Mouse (Mus musculus) hindbrain, embryonic 16.5 days (tissue): Measurements from ENCODE around the gene Tnfaip3. TPM values are rescaled to one million over a fixed set of nuclear protein-coding genes. Genes with fewer than 3 reads are reported as not detected.
A peak's percentile ranks its signal among the peaks of the same experiment; 100 is the strongest.

Experiments
- ATAC-seq: fragments of 200-750 bp; cut with Nextera tagmentation; 2 replicates; pipeline ENCODE4 v1.8.0; 2017; ENCODE audit warnings: moderate TSS enrichment, moderate library complexity
- H3K27ac ChIP-seq: fragments of 300-500 bp; sonication (generic); 2 replicates; pipeline ENCODE4 v1.5.1; 2014; ENCODE audit warnings: low read depth, mild to moderate bottlenecking, control low read depth, low read length, moderate library complexity
- H3K27me3 ChIP-seq: fragments of 300-500 bp; sonication (generic); replicated peaks from 2 replicates; pipeline ENCODE4 v1.6.1; 2014; ENCODE audit warnings: low read length; ENCODE audit not compliant: control insufficient read depth, insufficient read depth
- H3K36me3 ChIP-seq: fragments of 300-500 bp; sonication (generic); 2 replicates; pipeline ENCODE4 v1.6.1; 2014; ENCODE audit warnings: mild to moderate bottlenecking, low read length, moderate library complexity, mixed read lengths; ENCODE audit not compliant: control insufficient read depth, insufficient read depth
- H3K4me1 ChIP-seq: fragments of 300-500 bp; sonication (generic); 2 replicates; pipeline ENCODE4 v1.6.1; 2014; ENCODE audit warnings: low read depth, low read length; ENCODE audit not compliant: control insufficient read depth, insufficient read depth
- H3K4me2 ChIP-seq: fragments of 300-500 bp; sonication (generic); 2 replicates; pipeline ENCODE4 v1.6.1; 2014; ENCODE audit warnings: mild to moderate bottlenecking, low read length, control low read depth, moderate library complexity
- H3K4me3 ChIP-seq: fragments of 300-500 bp; sonication (generic); 2 replicates; pipeline ENCODE4 v1.5.1; 2014; ENCODE audit warnings: mild to moderate bottlenecking, low read length, control low read depth, moderate library complexity
- H3K9ac ChIP-seq: fragments of 300-500 bp; sonication (generic); 2 replicates; pipeline ENCODE4 v1.6.1; 2014; ENCODE audit warnings: low read depth, mild to moderate bottlenecking, control low read depth, low read length, moderate library complexity
- H3K9me3 ChIP-seq: fragments of 300-500 bp; sonication (generic); 2 replicates; pipeline ENCODE4 v1.6.1; 2014; ENCODE audit warnings: mild to moderate bottlenecking, low read length, moderate library complexity; ENCODE audit not compliant: control insufficient read depth
- WGBS: fragments of 180-500 bp; shearing (Covaris S2); extraction: QIAGEN DNeasy Blood & Tissue Kit; methylation state at CpG from one replicate; pipeline ENCODE4 v1.1.7; 2014; 5-methylcytosine and 5-hydroxymethylcytosine counted together
- polyA plus RNA-seq: library from polyadenylated mRNA; unstranded; fragments of >200 nt; fragmentation: Nextera tagmentation; extraction: Ambion mirVana; gene quantifications from 2 replicates; pipeline ENCODE4 v1.2.1, GENCODE M21; 2015

The Tnfaip3 gene
- polyA plus RNA-seq, 1 experiment from 2014 or later: 2.9 TPM

GRCm38 (mm10) chr10:19023622-19024326, 8.3 kb upstream of the Tnfaip3 start:
- H3K4me3 ChIP-seq: no peak overlapping the region
- H3K4me2 ChIP-seq: no peak overlapping the region
- no peak overlapping the region for H3K27ac ChIP-seq
- no peaks in the 10 kb centered on the region for H3K36me3 ChIP-seq
- no peak for ATAC-seq
- 78% methylated on average over 5 of the region's 5 CpGs for WGBS
- no peaks in the 10 kb centered on the region for H3K9me3 ChIP-seq
- H3K9ac ChIP-seq: no peak overlapping the region
- H3K27me3 ChIP-seq: no peaks in the 10 kb centered on the region
- no peaks in the 10 kb centered on the region for H3K4me1 ChIP-seq

GRCm38 (mm10) chr10:19022272-19022671, 6.8 kb upstream of the Tnfaip3 start:
- no peak overlapping the region for H3K4me3 ChIP-seq
- ATAC-seq: no peak
- H3K36me3 ChIP-seq: no peaks in the 10 kb centered on the region
- no peaks in the 10 kb centered on the region for H3K9me3 ChIP-seq
- H3K27me3 ChIP-seq: no peaks in the 10 kb centered on the region
- no peak overlapping the region for H3K27ac ChIP-seq
- no peak overlapping the region for H3K4me2 ChIP-seq
- WGBS: 91% methylated on average over 1 of the region's 1 CpGs
- no peak overlapping the region for H3K9ac ChIP-seq
- no peaks in the 10 kb centered on the region for H3K4me1 ChIP-seq

DNA sequence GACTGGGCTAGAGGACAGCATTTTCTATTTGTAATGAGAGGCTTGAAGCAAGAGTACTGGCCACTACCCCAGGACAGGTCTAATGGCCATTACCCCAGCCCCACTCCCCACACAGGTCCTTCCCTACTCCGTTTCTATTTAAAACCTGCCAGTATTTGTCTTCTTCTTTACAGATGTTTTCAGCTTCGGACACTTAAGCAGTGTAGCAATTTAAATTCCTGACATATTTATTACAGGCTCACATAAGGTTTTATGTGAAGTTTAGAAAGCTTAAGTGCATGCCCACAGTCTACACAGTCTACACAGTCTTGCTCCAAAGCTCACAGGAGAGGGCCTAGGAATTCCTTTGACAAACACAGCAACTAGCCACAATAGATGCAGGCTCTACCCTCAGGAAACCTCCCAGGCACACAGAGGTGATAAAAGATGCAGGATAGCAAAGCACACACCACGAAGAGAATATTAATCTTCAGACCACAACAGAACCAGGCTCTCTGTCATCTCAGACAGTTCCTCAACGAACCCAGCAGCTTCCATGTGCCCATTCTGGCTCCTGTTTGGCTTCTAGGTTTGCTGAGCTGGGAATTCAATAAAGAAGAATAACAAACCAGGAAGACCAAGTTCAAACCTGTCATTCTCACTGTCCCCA, 1.5 kb upstream of the Tnfaip3 start:
- 64% methylated on average over 4 of the region's 4 CpGs for WGBS
- Histone ChIP-seq H3K4me3 (no peak overlapping the region), H3K36me3 (no peaks in the 10 kb centered on the region), H3K27me3 (no peaks in the 10 kb centered on the region), H3K4me1 (peaks cover 5% of the 10 kb centered on the region; the same call in 1 of the 2 replicates), H3K9me3 (no peaks in the 10 kb centered on the region), H3K27ac (no peak overlapping the region), H3K9ac (no peak overlapping the region), H3K4me2 (no peak overlapping the region)
- ATAC-seq: no peak

GRCm38 (mm10) chr10:19014381-19015256, 838 bp downstream of the Tnfaip3 start:
- peak overlapping the region; percentile 90 for H3K4me2 ChIP-seq
- peak overlapping the region; percentile 85 for H3K4me3 ChIP-seq
- H3K27me3 ChIP-seq: no peaks in the 10 kb centered on the region
- H3K9ac ChIP-seq: peak overlapping the region; percentile 86
- H3K4me1 ChIP-seq: peaks cover 5% of the 10 kb centered on the region; the same call in 1 of the 2 replicates
- no peaks in the 10 kb centered on the region for H3K36me3 ChIP-seq
- no peaks in the 10 kb centered on the region for H3K9me3 ChIP-seq
- ATAC-seq: no peak; the same call in 1 of the 2 replicates
- peak overlapping the region; percentile 71; the same call in 1 of the 2 replicates for H3K27ac ChIP-seq
- under 1% methylated on average over 39 of the region's 43 CpGs for WGBS

- Histone ChIP-seq H3K36me3 (no peaks in the 10 kb centered on the region), H3K9me3 (no peaks in the 10 kb centered on the region), H3K9ac (no peak overlapping the region), H3K4me1 (peaks cover 5% of the 10 kb centered on the region; the same call in 1 of the 2 replicates), H3K27ac (no peak overlapping the region), H3K4me2 (no peak overlapping the region), H3K4me3 (no peak overlapping the region), H3K27me3 (no peaks in the 10 kb centered on the region)
- 94% methylated on average over 3 of the region's 3 CpGs for WGBS
- no peak for ATAC-seq
Observed at GRCm38 (mm10) chr10:19013351-19013750, 2.1 kb downstream of the Tnfaip3 start.

DNA sequence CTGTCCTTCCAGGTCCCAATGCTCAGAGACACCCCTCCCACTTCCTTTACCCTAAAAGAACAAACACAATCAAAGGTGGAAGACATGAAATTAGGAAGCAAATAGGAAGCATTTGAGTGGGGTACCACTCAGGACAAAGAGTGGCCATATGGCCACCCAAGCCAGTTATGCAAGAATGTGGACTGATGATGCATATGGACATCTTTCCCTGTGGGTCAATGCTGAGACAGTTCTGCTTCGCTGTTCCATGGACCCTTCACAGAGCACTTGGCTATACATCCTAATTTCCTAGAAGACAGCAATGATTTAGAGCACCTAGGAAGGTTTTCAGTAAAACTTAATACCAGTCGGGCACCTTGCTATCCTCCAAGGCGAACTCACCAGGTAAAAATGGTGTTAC, 2.8 kb downstream of the Tnfaip3 start:
- Histone ChIP-seq H3K4me2 (no peak overlapping the region), H3K9ac (no peak overlapping the region)

GRCm38 (mm10) chr10:19011832-19012440, 3.5 kb downstream of the Tnfaip3 start:
- Histone ChIP-seq H3K27me3 (no peaks in the 10 kb centered on the region), H3K9me3 (no peaks in the 10 kb centered on the region), H3K27ac (no peak overlapping the region), H3K36me3 (no peaks in the 10 kb centered on the region; the same call in 1 of the 2 replicates), H3K9ac (no peak overlapping the region), H3K4me3 (no peak overlapping the region), H3K4me2 (no peak overlapping the region), H3K4me1 (peaks cover 5% of the 10 kb centered on the region; the same call in 1 of the 2 replicates)
- ATAC-seq: no peak
- 84% methylated on average over 7 of the region's 7 CpGs for WGBS

More for the DNA sequence above, 2.8 kb downstream of the Tnfaip3 start:
- no peak overlapping the region for H3K27ac ChIP-seq
- no peak for ATAC-seq
- no peaks in the 10 kb centered on the region for H3K27me3 ChIP-seq
- whole genome bisulfite sequencing: 94% methylated on average over 3 of the region's 3 CpGs
- H3K4me1 ChIP-seq: peaks cover 5% of the 10 kb centered on the region; the same call in 1 of the 2 replicates
- no peaks in the 10 kb centered on the region for H3K9me3 ChIP-seq
- H3K4me3 ChIP-seq: no peak overlapping the region
- H3K36me3 ChIP-seq: no peaks in the 10 kb centered on the region

DNA sequence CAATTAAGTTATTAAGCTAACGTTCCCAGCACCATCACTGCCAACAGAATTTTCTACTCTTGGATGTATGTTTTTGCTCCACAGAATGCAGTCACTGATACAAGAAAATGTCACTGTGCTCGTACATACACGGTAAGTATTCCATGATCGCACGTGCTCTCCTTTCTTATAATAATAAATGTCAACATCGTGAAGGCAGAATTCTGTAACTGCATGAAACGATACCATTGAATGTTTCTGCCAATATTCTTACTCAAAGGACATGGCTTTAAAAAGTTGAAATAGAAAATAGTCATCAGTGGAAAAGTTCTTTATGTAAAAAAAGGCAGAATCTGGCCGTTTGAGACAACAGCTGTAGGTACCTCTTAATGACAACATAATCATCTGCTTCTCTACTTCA, 5.0 kb downstream of the Tnfaip3 start:
- Histone ChIP-seq H3K27me3 (no peaks in the 10 kb centered on the region), H3K9me3 (no peaks in the 10 kb centered on the region), H3K4me3 (no peak overlapping the region), H3K9ac (no peak overlapping the region), H3K36me3 (no peaks in the 10 kb centered on the region; the same call in 1 of the 2 replicates), H3K27ac (no peak overlapping the region), H3K4me2 (no peak overlapping the region), H3K4me1 (peaks cover 3% of the 10 kb centered on the region; the same call in 1 of the 2 replicates)
- ATAC-seq: no peak
- 87% methylated on average over 8 of the region's 8 CpGs for WGBS
